Mouse (Mus musculus): Measurements from ENCODE around the gene Tmem158. TPM values are rescaled to one million over a fixed set of nuclear protein-coding genes. Genes with fewer than 3 reads are reported as not detected.

Gene Tmem158
- polyA plus RNA-seq, 1 experiment: 5.9 TPM

GRCm38 (mm10) chr9:123274674-123275073 is 14.1 kb upstream of the Tmem158 start:
- DNase-seq (ENCODE audit: low read depth in 1 of 2, low spot score in 2 of 2): no peak
- no peak overlapping the region for H3K27ac ChIP-seq (ENCODE audit: insufficient read depth, low read length)
- H3K4me3 ChIP-seq (ENCODE audit: extremely low read depth, insufficient read depth, insufficient read length): no peak overlapping the region
- no peaks in the 10 kb centered on the region for H3K27me3 ChIP-seq (ENCODE audit: control insufficient read depth, insufficient read depth, low read length)
- no peaks in the 10 kb centered on the region for H3K36me3 ChIP-seq (ENCODE audit: control insufficient read depth, insufficient read depth, low read length)
- H3K4me1 ChIP-seq (ENCODE audit: control insufficient read depth, insufficient read depth, insufficient read length): no peaks in the 10 kb centered on the region
- WGBS: 84% methylated on average over 5 of the region's 5 CpGs
- no peak for TF ChIP-seq POLR2A (IDR thresholded peaks at IDR 0.05; ENCODE audit: low read depth, low read length)
- TF ChIP-seq CTCF (IDR thresholded peaks at IDR 0.05; ENCODE audit: extremely low read depth, insufficient read depth, insufficient read length, insufficient replicate concordance): no peak

- no peaks in the 10 kb centered on the region for H3K36me3 ChIP-seq (ENCODE audit: control insufficient read depth, insufficient read depth, low read length)
- TF ChIP-seq CTCF (IDR thresholded peaks at IDR 0.05; ENCODE audit: extremely low read depth, insufficient read depth, insufficient read length, insufficient replicate concordance) (no peak), POLR2A (IDR thresholded peaks at IDR 0.05; ENCODE audit: low read depth, low read length) (no peak)
- 33% methylated on average over 2 of the region's 2 CpGs for WGBS
- H3K4me1 ChIP-seq (ENCODE audit: control insufficient read depth, insufficient read depth, insufficient read length): no peaks in the 10 kb centered on the region
- H3K27me3 ChIP-seq (ENCODE audit: control insufficient read depth, insufficient read depth, low read length): no peaks in the 10 kb centered on the region
- H3K27ac ChIP-seq (ENCODE audit: insufficient read depth, low read length): no peak overlapping the region
- no peak for DNase-seq (ENCODE audit: low read depth in 1 of 2, low spot score in 2 of 2)
- no peak overlapping the region for H3K4me3 ChIP-seq (ENCODE audit: extremely low read depth, insufficient read depth, insufficient read length)
These were observed 13.3 kb upstream of the Tmem158 start for GRCm38 (mm10) chr9:123273876-123274275.

- no peak overlapping the region for H3K4me3 ChIP-seq (ENCODE audit: extremely low read depth, insufficient read depth, insufficient read length)
These were observed 11.0 kb upstream of the Tmem158 start for GRCm38 (mm10) chr9:123271552-123271951.

GRCm38 (mm10) chr9:123269906-123270558 is 9.5 kb upstream of the Tmem158 start:
- TF ChIP-seq CTCF (IDR thresholded peaks at IDR 0.05; ENCODE audit: extremely low read depth, insufficient read depth, insufficient read length, insufficient replicate concordance) (no peak), POLR2A (IDR thresholded peaks at IDR 0.05; ENCODE audit: low read depth, low read length) (no peak)
- no peak for DNase-seq (ENCODE audit: low read depth in 1 of 2, low spot score in 2 of 2)
- Histone ChIP-seq H3K4me3 (ENCODE audit: extremely low read depth, insufficient read depth, insufficient read length) (no peak overlapping the region), H3K36me3 (ENCODE audit: control insufficient read depth, insufficient read depth, low read length) (no peaks in the 10 kb centered on the region), H3K27ac (ENCODE audit: insufficient read depth, low read length) (no peak overlapping the region), H3K27me3 (ENCODE audit: control insufficient read depth, insufficient read depth, low read length) (no peaks in the 10 kb centered on the region), H3K4me1 (ENCODE audit: control insufficient read depth, insufficient read depth, insufficient read length) (no peaks in the 10 kb centered on the region)
- 37% methylated on average over 2 of the region's 2 CpGs for WGBS

More at GRCm38 (mm10) chr9:123271552-123271951, 11.0 kb upstream of the Tmem158 start:
- H3K36me3 ChIP-seq (ENCODE audit: control insufficient read depth, insufficient read depth, low read length): no peaks in the 10 kb centered on the region
- 37% methylated on average over 4 of the region's 4 CpGs for WGBS
- TF ChIP-seq POLR2A (IDR thresholded peaks at IDR 0.05; ENCODE audit: low read depth, low read length) (no peak), CTCF (IDR thresholded peaks at IDR 0.05; ENCODE audit: extremely low read depth, insufficient read depth, insufficient read length, insufficient replicate concordance) (no peak)
- no peak for DNase-seq (ENCODE audit: low read depth in 1 of 2, low spot score in 2 of 2)
- no peaks in the 10 kb centered on the region for H3K4me1 ChIP-seq (ENCODE audit: control insufficient read depth, insufficient read depth, insufficient read length)
- H3K27ac ChIP-seq (ENCODE audit: insufficient read depth, low read length): no peak overlapping the region
- no peaks in the 10 kb centered on the region for H3K27me3 ChIP-seq (ENCODE audit: control insufficient read depth, insufficient read depth, low read length)

DNA sequence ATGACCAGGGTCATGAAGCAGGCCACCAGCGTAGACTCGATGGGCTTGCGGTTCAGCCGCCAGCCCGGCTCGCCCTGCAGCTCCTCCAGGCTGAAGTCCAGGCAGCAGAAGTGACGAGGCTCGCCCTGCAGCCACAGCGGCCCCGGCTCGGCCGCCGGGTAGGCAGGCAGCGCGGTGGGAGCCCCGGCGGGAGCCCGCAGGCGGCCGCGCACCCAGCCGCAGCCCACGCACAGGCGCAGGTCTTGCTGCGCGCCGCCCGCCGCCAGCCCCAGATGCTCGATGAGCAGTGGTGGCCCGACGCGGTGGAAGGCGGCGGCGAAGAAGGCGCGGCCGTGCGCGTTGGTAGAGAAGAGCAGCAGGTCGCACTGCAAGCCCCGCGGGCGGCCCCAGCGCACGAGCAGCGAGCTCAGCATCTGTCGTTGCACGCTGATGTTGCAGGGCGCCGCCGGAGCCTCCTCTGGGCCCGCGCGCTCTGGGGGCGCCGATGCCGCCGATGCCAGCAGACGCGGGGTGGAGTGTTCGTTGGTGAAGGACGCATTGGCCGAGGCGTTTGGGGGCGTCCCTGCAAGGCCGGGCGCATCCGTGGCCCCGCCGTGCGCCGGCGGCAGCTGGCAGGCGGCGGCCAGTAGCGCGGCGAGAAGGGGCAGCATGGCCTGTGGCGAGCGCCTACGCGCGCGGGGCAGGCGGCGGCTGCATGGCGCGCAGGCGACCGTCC is 511 bp downstream of the Tmem158 start:
- DNase-seq (ENCODE audit: low read depth in 1 of 2, low spot score in 2 of 2): no peak
- H3K36me3 ChIP-seq (ENCODE audit: control insufficient read depth, insufficient read depth, low read length): no peaks in the 10 kb centered on the region
- under 1% methylated on average over 84 of the region's 92 CpGs for WGBS
- peak overlapping the region; percentile 74 for H3K4me3 ChIP-seq (ENCODE audit: extremely low read depth, insufficient read depth, insufficient read length)
- TF ChIP-seq POLR2A (IDR thresholded peaks at IDR 0.05; ENCODE audit: low read depth, low read length): no peak
- no peak for TF ChIP-seq CTCF (IDR thresholded peaks at IDR 0.05; ENCODE audit: extremely low read depth, insufficient read depth, insufficient read length, insufficient replicate concordance)
- peaks cover 9% of the 10 kb centered on the region; the same call in 1 of the 2 replicates for H3K4me1 ChIP-seq (ENCODE audit: control insufficient read depth, insufficient read depth, insufficient read length)
- H3K27me3 ChIP-seq (ENCODE audit: control insufficient read depth, insufficient read depth, low read length): peaks cover 9% of the 10 kb centered on the region; the same call in 1 of the 2 replicates
- H3K27ac ChIP-seq (ENCODE audit: insufficient read depth, low read length): no peak overlapping the region

DNA sequence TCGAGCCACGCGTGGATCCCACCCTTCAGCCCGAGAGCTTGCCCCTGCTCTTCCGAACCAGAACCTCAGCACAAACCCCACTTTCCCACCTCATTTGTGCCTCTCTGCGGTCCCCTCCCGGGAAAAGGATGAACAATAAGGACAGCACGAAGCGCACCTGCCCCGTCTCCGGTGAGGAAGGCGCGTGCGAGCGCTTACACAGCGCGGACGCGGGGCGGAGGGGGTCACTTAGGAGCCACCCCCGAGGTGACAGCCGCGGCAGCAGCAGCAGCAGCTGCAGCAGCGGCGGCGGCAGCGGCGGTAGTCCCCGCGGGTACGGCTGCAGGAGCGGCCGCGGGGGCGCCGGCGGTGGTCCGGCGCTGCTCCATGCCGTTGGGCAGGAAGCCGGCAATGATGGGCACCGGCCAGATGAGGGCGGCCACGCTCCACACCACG is 1.1 kb downstream of the Tmem158 start:
- peaks cover 9% of the 10 kb centered on the region; the same call in 1 of the 2 replicates for H3K4me1 ChIP-seq (ENCODE audit: control insufficient read depth, insufficient read depth, insufficient read length)
- peaks cover 9% of the 10 kb centered on the region; the same call in 1 of the 2 replicates for H3K27me3 ChIP-seq (ENCODE audit: control insufficient read depth, insufficient read depth, low read length)
- 4% methylated on average over 41 of the region's 45 CpGs for WGBS
- no peaks in the 10 kb centered on the region for H3K36me3 ChIP-seq (ENCODE audit: control insufficient read depth, insufficient read depth, low read length)
- peak in 1 of 2 experiments; percentile 32 for DNase-seq (ENCODE audit: low read depth in 1 of 2, low spot score in 2 of 2)
- TF ChIP-seq CTCF (IDR thresholded peaks at IDR 0.05; ENCODE audit: extremely low read depth, insufficient read depth, insufficient read length, insufficient replicate concordance) (peak; percentile 40; the same call in 1 of the 2 replicates), POLR2A (IDR thresholded peaks at IDR 0.05; ENCODE audit: low read depth, low read length) (no peak)
- peak overlapping the region; percentile 74; the same call in 1 of the 2 replicates for H3K4me3 ChIP-seq (ENCODE audit: extremely low read depth, insufficient read depth, insufficient read length)
- H3K27ac ChIP-seq (ENCODE audit: insufficient read depth, low read length): no peak overlapping the region
